Mouse (Mus musculus) heart, adult 2 months (tissue): ENCODE measurements around the gene Ccdc157. TPM values are rescaled to one million over a fixed set of nuclear protein-coding genes. Genes with fewer than 3 reads are reported as not detected.

Experiments
- DNase-seq, 2 experiments: peaks; one replicate each; pipeline ENCODE4 v3.0.0; 2021
- H3K27ac ChIP-seq: fragments of 200-600 bp; 2 replicates; pipeline ENCODE4 v1.8.1; 2022
- H3K27me3 ChIP-seq: fragments of 200-500 bp; 2 replicates; pipeline ENCODE4 v1.6.1; 2012; ENCODE audit warnings: mild to moderate bottlenecking, low read length, inconsistent platforms, mixed read lengths; ENCODE audit not compliant: control insufficient read depth, insufficient read depth
- H3K36me3 ChIP-seq: fragments of 200-500 bp; 2 replicates; pipeline ENCODE4 v1.6.1; 2012; ENCODE audit warnings: low read length, inconsistent platforms; ENCODE audit not compliant: control insufficient read depth, insufficient read depth
- H3K4me1 ChIP-seq: fragments of 200-500 bp; 2 replicates; pipeline ENCODE4 v1.6.1; 2011; ENCODE audit warnings: low read length; ENCODE audit not compliant: control insufficient read depth, insufficient read depth
- H3K4me3 ChIP-seq: fragments of 200-600 bp; 2 replicates; pipeline ENCODE4 v1.8.1; 2022
- H3K79me2 ChIP-seq: fragments of 200-500 bp; replicated peaks from 2 replicates; pipeline ENCODE4 v1.6.1; 2012; ENCODE audit warnings: mild to moderate bottlenecking, inconsistent platforms, low read length, moderate library complexity, mixed read lengths; ENCODE audit not compliant: control insufficient read depth, insufficient read depth
- H3K9ac ChIP-seq: fragments of 200-500 bp; 2 replicates; pipeline ENCODE4 v1.6.1; 2012; ENCODE audit warnings: low read depth, mild to moderate bottlenecking, control low read depth, inconsistent platforms, low read length, mixed read lengths
- CTCF ChIP-seq: fragments of 200-600 bp; IDR thresholded peaks from 2 replicates; pipeline ENCODE4 v1.8.1; 2022; ENCODE audit warnings: antibody characterized with exemption, mild to moderate bottlenecking, moderate library complexity
- EP300 ChIP-seq: fragments of 200-500 bp; IDR thresholded peaks from 2 replicates; pipeline ENCODE4 v1.6.1; 2011; ENCODE audit warnings: low read depth, low read length, control low read depth; ENCODE audit not compliant: insufficient read depth
- POLR2A ChIP-seq: fragments of 200-500 bp; IDR thresholded peaks from 2 replicates; pipeline ENCODE4 v1.6.1; 2011; ENCODE audit warnings: mild to moderate bottlenecking, low read depth, low read length, control low read depth; ENCODE audit not compliant: insufficient read depth
- WGBS: fragments of 180-500 bp; shearing (Covaris S2); methylation state at CpG from one replicate; pipeline ENCODE4 v1.1.7; 2018; 5-methylcytosine and 5-hydroxymethylcytosine counted together
- intact Hi-C: fragments of 180-260 bp; cut with DNase I; formaldehyde crosslinking; loops from one replicate; pipeline ENCODE4 v1.15.1; 2025
- long read RNA-seq: library from polyadenylated mRNA; stranded (forward); transcript quantifications from one replicate; pipeline ENCODE4 v2.0.0, GENCODE M21; 2021
- polyA plus RNA-seq: library from polyadenylated mRNA; depleted of rRNA; stranded (reverse); fragments of >200 nt; gene quantifications from 2 replicates; pipeline ENCODE4 v1.2.3, GENCODE M21; 2012; rRNA removed
- total RNA-seq, 2 experiments: library from RNA; stranded (reverse); gene quantifications; 2 replicates each; pipeline ENCODE4 v1.2.3; 2021

The Ccdc157 gene
- 1 to 10 TPM; 4.5 to 4.6 TPM for total RNA-seq
- polyA plus RNA-seq = 6.7 and 9.9 TPM in 2 replicates
- long read RNA-seq, full-length matches to known transcripts = 1 of 2 reads
- long read RNA-seq, partial matches to known transcripts = 0 of 2 reads
- long read RNA-seq, other reads (novel, unspliced or antisense) = 1 of 2 reads

GRCm38 (mm10) chr11:4159808-4160708 lies at the start of gene Ccdc157, which contains the start of gene Sf3a1:
TSS of gene Ccdc157 (minus strand) at chr11:4160293.
TSS of gene Sf3a1 (plus strand) at chr11:4160350.
- TF ChIP-seq POLR2A (peak; percentile 71), EP300 (no peak), CTCF (0 out of 2 replicates have a peak, but pooled peaks have one; percentile 2)
- peaks cover 7% of the 10 kb centered on the region for H3K4me1 ChIP-seq
- peak within 1 kb of the TSS; percentile 89 for H3K4me3 ChIP-seq
- peak within 1 kb of the TSS; percentile 90 for H3K9ac ChIP-seq
- no peaks in the 10 kb centered on the region for H3K27me3 ChIP-seq
- DNase-seq = peak; percentile 96
- intact Hi-C loops = loop anchor here (2.0 kb wide), 2 partner anchors 25 to 59 kb away; partner anchors contain the start of genes Castor1 and Rnf215
- H3K27ac ChIP-seq = peak within 1 kb of the TSS; percentile 89
- WGBS = 1% methylated on average over 54 of the region's 54 CpGs
- no peaks in the 10 kb centered on the region for H3K79me2 ChIP-seq
- peaks cover 21% of the 10 kb centered on the region for H3K36me3 ChIP-seq

GRCm38 (mm10) chr11:4209556-4209955 lies 49.5 kb upstream of the Ccdc157 start:
- no peaks in the 10 kb centered on the region for H3K27me3 ChIP-seq
- H3K36me3 ChIP-seq = no peaks in the 10 kb centered on the region; the same call in 1 of the 2 replicates
- TF ChIP-seq EP300 = 0 out of 2 replicates have a peak, but pooled peaks have one; percentile 24
- peak; percentile 70 for TF ChIP-seq CTCF
- TF ChIP-seq POLR2A = no peak
- no peak overlapping the region for H3K4me3 ChIP-seq
- no peaks in the 10 kb centered on the region for H3K79me2 ChIP-seq
- no peak overlapping the region for H3K9ac ChIP-seq
- intact Hi-C loops = no loop called here
- peaks cover 22% of the 10 kb centered on the region for H3K4me1 ChIP-seq
- DNase-seq = no peak
- H3K27ac ChIP-seq = no peak overlapping the region
- 81% methylated on average over 5 of the region's 5 CpGs for WGBS

GRCm38 (mm10) chr11:4207655-4208054 lies 47.6 kb upstream of the Ccdc157 start:
- H3K4me3 ChIP-seq = no peak overlapping the region
- H3K9ac ChIP-seq = no peak overlapping the region
- H3K4me1 ChIP-seq = peaks cover 31% of the 10 kb centered on the region
- peak overlapping the region; percentile 23 for H3K27ac ChIP-seq
- TF ChIP-seq POLR2A (no peak), CTCF (no peak), EP300 (no peak)
- WGBS = 85% methylated on average over 9 of the region's 9 CpGs
- no peak for DNase-seq
- peaks cover 6% of the 10 kb centered on the region for H3K36me3 ChIP-seq
- H3K27me3 ChIP-seq = no peaks in the 10 kb centered on the region
- no peaks in the 10 kb centered on the region for H3K79me2 ChIP-seq
- intact Hi-C loops = no loop called here

- no peak overlapping the region for H3K4me3 ChIP-seq
- H3K79me2 ChIP-seq = no peaks in the 10 kb centered on the region
- H3K27ac ChIP-seq = peak overlapping the region; percentile 45
- H3K4me1 ChIP-seq = peaks cover 31% of the 10 kb centered on the region
- H3K36me3 ChIP-seq = peaks cover 10% of the 10 kb centered on the region
- 38% methylated on average over 6 of the region's 6 CpGs for WGBS
- no peak for DNase-seq
- no peak overlapping the region for H3K9ac ChIP-seq
- intact Hi-C loops = no loop called here
- no peak for TF ChIP-seq POLR2A
- H3K27me3 ChIP-seq = no peaks in the 10 kb centered on the region
Measured at GRCm38 (mm10) chr11:4206563-4206962, 46.5 kb upstream of the Ccdc157 start.

- peak overlapping the region; percentile 45 for H3K27ac ChIP-seq
- DNase-seq = no peak
- peaks cover 31% of the 10 kb centered on the region for H3K4me1 ChIP-seq
- intact Hi-C loops = no loop called here
- no peaks in the 10 kb centered on the region for H3K79me2 ChIP-seq
- H3K4me3 ChIP-seq = no peak overlapping the region
- 57% methylated on average over 7 of the region's 7 CpGs for WGBS
- no peaks in the 10 kb centered on the region for H3K27me3 ChIP-seq
- no peak overlapping the region for H3K9ac ChIP-seq
- peaks cover 10% of the 10 kb centered on the region for H3K36me3 ChIP-seq
- no peak for TF ChIP-seq EP300
- no peak for TF ChIP-seq POLR2A
- no peak for TF ChIP-seq CTCF
Measured at GRCm38 (mm10) chr11:4205951-4206350, 45.9 kb upstream of the Ccdc157 start.
